Mouse (Mus musculus) testis, adult 2 months (tissue): ENCODE results near the gene Samt3. TPM values are rescaled to one million over a fixed set of nuclear protein-coding genes. Genes with fewer than 3 reads are reported as not detected.

Experiments
- H3K27ac ChIP-seq: fragments of 200-500 bp; 2 replicates; pipeline ENCODE4 v1.5.1; 2012; ENCODE audit warnings: low read depth, low read length; ENCODE audit not compliant: control insufficient read depth, insufficient read depth
- H3K27me3 ChIP-seq: fragments of 200-500 bp; 2 replicates; pipeline ENCODE4 v1.6.1; 2012; ENCODE audit warnings: mild to moderate bottlenecking, low read length, moderate library complexity; ENCODE audit not compliant: control insufficient read depth, insufficient read depth
- H3K36me3 ChIP-seq: fragments of 200-500 bp; 2 replicates; pipeline ENCODE4 v1.6.1; 2012; ENCODE audit warnings: mild to moderate bottlenecking, low read length; ENCODE audit not compliant: control insufficient read depth, insufficient read depth
- H3K4me1 ChIP-seq: fragments of 200-500 bp; 2 replicates; pipeline ENCODE4 v1.6.1; 2012; ENCODE audit warnings: low read length; ENCODE audit not compliant: control insufficient read depth, insufficient read depth
- H3K4me3 ChIP-seq: fragments of 200-500 bp; 2 replicates; pipeline ENCODE4 v1.5.1; 2012; ENCODE audit warnings: low read depth, mild to moderate bottlenecking, low read length, moderate library complexity, mixed read lengths; ENCODE audit not compliant: control insufficient read depth
- CTCF ChIP-seq: fragments of 200-500 bp; IDR thresholded peaks from 2 replicates; pipeline ENCODE4 v1.5.1; 2012; ENCODE audit warnings: low read depth, mild to moderate bottlenecking, inconsistent platforms, low read length, moderate library complexity; ENCODE audit not compliant: control insufficient read depth, insufficient read depth, insufficient replicate concordance
- POLR2A ChIP-seq: fragments of 200-500 bp; IDR thresholded peaks from 2 replicates; pipeline ENCODE4 v1.6.1; 2012; ENCODE audit warnings: low read depth, mild to moderate bottlenecking, inconsistent platforms, low read length, moderate library complexity; ENCODE audit not compliant: control insufficient read depth
- polyA plus RNA-seq: library from polyadenylated mRNA; depleted of rRNA; stranded (reverse); fragments of >200 nt; gene quantifications from 2 replicates; pipeline ENCODE4 v1.2.3, GENCODE M21; 2012; rRNA removed

Samt3 gene
- 6.7 and 10.5 TPM in 2 replicates for polyA plus RNA-seq

- no peaks in the 10 kb centered on the region for H3K4me1 ChIP-seq
- H3K36me3 ChIP-seq = no peaks in the 10 kb centered on the region
- peak within 1 kb of the TSS; percentile 34; the same call in 1 of the 2 replicates for H3K4me3 ChIP-seq
- peak within 1 kb of the TSS; percentile 49; the same call in 1 of the 2 replicates for H3K27ac ChIP-seq
- TF ChIP-seq CTCF = no peak
- TF ChIP-seq POLR2A = no peak
- H3K27me3 ChIP-seq = no peaks in the 10 kb centered on the region
Observed at GRCm38 (mm10) chrX:86043899-86044298, at the start of gene Samt3. Gene Samt3, plus strand, starts transcription at chrX:86044199.

- Histone ChIP-seq H3K27ac (no peak overlapping the region), H3K27me3 (no peaks in the 10 kb centered on the region), H3K36me3 (no peaks in the 10 kb centered on the region), H3K4me3 (no peak overlapping the region), H3K4me1 (no peaks in the 10 kb centered on the region)
- TF ChIP-seq POLR2A = no peak
- TF ChIP-seq CTCF = no peak
Observed at GRCm38 (mm10) chrX:86016591-86016990, 27.4 kb upstream of the Samt3 start.

GRCm38 (mm10) chrX:86088672-86089071, 44.7 kb downstream of the Samt3 start:
- Histone ChIP-seq H3K36me3 (no peaks in the 10 kb centered on the region), H3K4me3 (no peak overlapping the region), H3K27me3 (no peaks in the 10 kb centered on the region), H3K4me1 (no peaks in the 10 kb centered on the region), H3K27ac (no peak overlapping the region)
- TF ChIP-seq CTCF (no peak), POLR2A (no peak)

Other genes with a start within 250 kb of the Samt3 start
- gene 5430427O19Rik, start 173.8 kb upstream of the Samt3 start, polyA plus RNA-seq = not detected in 2 replicates
- 13.8 and 20.9 TPM in 2 replicates for gene Nr0b1, start 147.6 kb downstream of the Samt3 start, polyA plus RNA-seq